Mouse (Mus musculus): ENCODE measurements around the gene Grin3b. TPM values are rescaled to one million over a fixed set of nuclear protein-coding genes. Genes with fewer than 3 reads are reported as not detected.

Gene Grin3b
- total RNA-seq, 2 experiments from 2014 or later = 0.12 to 0.21 TPM

DNA sequence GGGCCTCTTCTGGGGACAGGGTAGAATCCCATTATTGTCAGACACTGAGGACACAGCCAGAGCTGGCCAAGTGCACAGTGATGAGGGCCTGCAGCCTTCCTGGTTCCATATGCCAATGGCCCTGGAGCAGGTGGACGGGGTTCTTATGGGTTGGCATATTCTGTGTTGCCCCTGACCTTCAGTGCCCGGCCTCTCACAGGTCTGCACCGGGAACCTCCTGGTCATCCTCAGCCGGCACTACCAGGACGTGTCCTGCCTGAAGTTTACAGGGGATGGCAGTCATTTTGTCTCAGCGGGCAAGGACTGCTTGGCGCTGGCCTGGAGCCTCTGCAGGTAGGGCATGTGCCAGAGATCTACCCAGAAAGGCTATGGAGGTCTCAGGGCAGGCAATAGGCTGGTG, 5.8 kb upstream of the Grin3b start:
- DNase-seq (ENCODE audit: low spot score in 2 of 2) = no peak

DNA sequence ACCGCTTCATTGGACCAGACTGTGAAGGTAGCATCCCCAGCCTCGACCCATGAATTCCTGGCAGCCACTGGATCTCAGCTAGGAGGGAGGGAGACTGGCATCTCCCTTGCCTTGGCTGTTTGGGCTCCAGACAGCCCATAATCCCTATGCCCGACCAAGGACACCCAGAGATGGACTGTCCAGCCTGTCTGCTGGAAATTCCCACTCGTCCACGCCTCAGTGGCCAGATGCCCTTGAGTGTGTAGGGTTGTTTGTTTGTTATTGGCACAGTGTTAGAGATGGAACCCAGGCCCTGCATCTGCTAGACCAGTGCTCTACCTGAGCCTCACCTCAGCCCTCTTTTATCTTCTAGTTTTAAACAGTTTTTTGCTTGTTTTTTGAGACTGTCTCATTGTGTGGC, 5.2 kb upstream of the Grin3b start:
- DNase-seq (ENCODE audit: low spot score in 2 of 2) = no peak

DNA sequence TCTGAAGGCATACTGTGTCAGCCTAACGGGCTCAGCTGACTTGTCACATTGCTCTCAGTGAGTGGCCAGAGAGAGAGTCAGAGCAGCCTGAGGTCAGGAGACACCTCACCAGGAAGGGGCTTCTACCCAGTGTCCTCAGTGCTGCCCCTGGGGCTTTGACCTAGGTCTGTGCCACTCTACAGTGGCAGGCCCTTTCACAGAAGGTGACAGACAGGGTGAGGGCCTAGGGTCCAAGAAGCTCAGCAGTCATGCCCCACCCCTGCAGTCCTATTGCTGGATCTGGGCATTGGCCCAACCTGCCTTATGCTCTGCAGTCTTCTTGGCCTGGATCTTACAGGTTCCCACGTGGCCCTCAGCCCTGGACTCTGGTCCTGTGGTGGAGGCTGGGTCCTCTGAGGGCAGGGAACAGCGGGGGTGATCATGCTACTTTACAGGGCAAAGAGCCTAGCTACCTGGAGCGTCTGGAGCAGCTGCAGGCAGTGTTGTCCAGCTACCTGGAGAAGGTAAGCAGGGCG, 3.6 kb upstream of the Grin3b start:
- no peak for DNase-seq (ENCODE audit: low spot score in 2 of 2)

DNA sequence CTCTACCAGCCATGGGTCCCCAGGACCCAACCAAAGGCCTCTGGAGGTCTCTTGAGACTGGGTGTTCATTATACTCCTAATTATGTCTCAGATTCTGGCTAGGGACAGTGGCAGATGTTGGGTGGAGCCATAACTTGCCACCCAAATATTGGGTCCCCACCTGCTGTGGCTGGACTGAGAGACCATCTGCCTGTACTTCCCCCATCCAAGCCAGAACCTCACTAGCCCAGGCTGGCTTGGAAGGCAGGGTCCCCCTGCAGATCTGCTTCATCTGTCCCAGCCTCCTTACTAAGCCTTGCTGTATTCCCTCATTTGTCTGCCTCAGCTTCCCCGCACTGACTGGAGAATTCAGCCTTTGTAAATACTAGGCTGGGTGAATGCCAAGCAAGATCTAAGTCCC, 2.3 kb upstream of the Grin3b start:
- DNase-seq (ENCODE audit: low spot score in 2 of 2) = no peak

DNA sequence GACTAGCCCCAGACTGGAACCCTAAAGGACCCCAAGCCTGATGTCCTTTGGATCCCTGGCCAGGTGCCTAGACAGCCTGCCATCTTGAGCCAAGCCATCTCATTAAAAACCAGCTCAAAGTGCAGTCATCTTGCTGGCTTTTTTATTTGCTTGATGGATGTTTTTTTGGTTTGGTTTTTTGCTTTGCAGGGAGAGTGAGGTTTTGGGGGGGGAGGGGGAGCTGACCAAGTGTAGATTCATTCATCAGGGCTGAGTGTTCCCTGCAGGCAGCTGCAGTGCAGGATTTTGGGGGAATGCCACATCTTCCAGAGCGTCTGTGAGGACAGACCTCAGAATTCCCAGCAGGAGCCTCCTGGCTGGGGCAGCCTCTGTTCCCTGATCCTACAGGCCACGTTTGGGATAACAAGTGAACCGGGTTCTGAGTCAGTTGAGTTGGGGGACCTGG, 1.4 kb upstream of the Grin3b start:
- no peak for DNase-seq (ENCODE audit: low spot score in 2 of 2)

DNA sequence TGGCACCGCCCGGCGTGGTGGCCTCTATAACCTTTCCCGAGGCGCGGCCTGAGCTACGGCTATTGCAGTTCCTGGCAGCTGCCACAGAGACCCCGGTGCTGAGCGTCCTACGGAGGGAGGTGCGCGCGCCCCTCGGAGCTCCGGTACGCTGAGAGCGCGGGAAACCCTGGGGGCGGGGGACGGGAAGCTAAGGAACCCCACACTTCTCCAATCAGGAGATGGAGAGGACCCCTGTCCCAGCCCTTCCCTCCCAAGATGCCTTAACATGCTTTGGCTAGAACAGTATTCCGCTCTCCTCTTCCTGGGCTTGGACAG, 625 bp downstream of the Grin3b start:
- DNase-seq (ENCODE audit: low spot score in 2 of 2) = no peak

DNA sequence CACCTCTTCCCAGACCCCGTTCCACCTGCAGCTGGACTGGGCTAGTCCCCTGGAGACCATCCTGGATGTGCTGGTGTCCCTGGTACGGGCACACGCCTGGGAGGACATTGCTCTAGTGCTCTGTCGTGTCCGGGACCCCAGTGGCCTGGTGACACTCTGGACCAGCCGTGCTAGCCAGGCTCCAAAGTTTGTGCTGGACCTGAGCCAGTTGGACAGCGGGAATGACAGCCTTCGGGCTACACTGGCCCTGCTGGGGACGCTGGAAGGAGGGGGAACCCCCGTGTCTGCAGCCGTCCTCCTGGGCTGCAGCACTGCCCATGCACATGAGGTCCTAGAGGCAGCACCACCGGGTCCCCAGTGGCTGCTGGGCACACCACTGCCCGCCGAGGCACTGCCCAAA, 2.3 kb downstream of the Grin3b start:
- no peak for DNase-seq (ENCODE audit: low spot score in 2 of 2)

DNA sequence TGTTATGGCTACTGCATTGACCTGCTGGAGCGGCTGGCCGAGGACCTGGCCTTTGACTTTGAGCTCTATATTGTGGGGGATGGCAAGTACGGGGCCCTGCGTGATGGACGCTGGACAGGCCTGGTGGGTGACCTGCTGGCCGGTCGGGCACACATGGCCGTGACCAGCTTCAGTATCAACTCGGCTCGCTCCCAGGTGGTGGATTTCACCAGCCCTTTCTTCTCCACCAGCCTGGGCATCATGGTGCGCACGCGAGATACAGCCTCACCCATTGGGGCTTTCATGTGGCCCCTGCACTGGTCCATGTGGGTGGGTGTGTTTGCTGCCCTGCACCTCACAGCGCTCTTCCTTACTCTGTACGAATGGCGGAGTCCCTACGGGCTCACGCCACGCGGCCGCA, 3.6 kb downstream of the Grin3b start:
- DNase-seq (ENCODE audit: low spot score in 2 of 2) = no peak

DNA sequence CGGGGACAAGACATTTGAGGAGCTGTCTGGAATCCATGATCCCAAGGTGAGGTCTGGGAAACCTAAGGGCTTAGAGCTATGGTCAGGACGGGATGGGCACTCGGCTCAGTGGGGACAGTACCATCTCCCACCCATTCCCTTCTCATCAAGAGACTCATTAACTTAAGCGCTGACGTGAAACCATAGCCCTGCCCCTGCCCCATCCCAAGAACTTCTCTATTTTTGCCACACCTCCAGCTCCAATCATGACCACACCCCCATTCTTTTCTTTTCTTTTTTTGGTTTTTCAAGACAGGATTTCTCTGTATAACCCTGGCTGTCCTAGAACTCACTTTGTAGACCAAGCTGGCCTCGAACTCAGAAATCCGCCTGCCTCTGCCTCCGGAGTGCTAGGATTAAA, 4.2 kb downstream of the Grin3b start:
- DNase-seq (ENCODE audit: low spot score in 2 of 2) = no peak

DNA sequence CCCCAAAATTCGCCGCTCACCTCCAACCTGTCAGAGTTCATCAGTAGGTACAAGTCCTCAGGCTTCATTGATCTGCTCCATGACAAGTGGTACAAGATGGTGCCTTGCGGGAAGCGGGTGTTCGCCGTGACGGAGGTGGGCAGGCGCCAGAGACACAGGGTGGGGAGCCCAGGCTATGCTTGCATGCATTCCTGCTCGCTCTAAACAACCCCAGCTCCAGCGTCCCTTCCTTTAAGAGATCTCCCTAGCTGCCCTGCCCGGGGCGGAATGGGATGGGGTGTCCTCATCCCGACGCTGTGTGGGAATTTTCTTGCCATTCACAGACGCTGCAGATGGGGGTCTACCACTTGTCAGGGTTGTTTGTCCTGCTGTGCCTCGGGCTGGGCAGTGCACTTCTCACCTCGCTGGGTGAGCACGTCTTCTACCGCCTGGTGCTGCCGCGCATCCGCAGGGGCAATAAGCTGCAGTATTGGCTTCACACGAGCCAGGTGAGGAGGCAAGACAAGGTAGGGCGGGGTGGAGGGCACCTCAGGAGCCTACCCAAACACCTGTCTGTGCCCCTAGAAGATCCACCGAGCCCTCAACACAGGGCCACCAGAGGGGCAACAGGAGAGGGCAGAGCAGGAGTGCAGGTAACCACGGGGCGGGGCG, 5.7 kb downstream of the Grin3b start:
- DNase-seq (ENCODE audit: low spot score in 2 of 2) = no peak

DNA sequence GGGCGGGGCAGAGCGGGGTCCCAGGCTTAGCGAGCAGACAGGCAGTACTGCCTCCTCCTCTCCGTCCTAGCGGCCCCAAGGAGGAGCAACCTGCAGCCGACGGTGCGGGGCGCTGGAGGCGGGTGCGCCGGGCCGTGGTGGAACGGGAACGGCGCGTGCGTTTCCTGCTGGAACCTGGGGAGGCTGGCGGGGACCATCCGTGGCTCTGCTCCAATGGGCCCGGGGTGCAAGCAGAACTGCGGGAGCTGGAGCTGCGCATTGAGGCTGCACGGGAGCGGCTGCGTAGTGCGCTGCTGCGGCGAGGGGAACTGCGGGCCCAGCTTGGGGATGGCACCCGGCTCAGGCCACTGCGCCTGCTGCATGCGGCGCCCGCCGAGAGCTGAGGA, 6.2 kb downstream of the Grin3b start:
- no peak for DNase-seq (ENCODE audit: low spot score in 2 of 2)

DNA sequence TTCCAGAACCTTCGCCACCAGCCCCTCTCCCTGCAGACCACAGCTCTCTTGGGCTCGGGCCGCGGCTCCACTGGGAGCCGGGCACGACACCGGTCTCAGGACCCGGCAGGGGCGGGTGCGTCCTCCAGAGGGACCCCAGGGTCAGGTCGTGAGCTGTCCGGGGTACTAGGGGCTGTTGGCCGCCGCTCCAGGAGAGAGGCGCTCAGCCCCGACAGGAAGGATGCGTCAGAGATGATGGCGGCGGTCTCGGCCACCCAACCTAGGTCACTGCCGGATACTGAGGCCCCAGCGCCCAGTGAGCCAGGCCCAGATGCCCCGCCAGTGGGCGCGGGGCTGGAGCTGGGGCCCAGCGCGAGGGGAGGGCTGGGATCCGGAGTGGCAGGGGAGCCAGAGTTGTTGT, 6.8 kb downstream of the Grin3b start:
- DNase-seq (ENCODE audit: low spot score in 2 of 2) = no peak

DNA sequence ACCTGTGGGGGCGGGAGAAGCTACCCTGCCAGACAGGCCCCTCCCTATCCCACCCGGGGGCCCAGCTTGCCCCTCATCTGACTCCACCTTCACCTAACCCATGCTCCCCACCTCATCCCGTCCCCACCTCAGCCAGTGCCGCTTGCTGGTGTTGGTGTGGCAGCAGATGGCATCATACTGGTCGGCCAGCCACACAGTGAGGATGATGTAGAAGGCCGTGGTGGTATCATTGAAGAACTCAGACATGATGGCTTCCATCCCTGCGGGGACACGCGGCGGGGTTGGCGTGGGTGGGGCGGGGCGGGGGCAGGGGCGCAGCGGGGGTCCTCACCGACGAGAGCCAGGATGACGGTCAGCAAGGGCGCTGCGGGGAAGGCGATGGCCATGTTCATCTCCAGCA, 7.5 kb downstream of the Grin3b start:
- DNase-seq (ENCODE audit: low spot score in 2 of 2) = no peak

DNA sequence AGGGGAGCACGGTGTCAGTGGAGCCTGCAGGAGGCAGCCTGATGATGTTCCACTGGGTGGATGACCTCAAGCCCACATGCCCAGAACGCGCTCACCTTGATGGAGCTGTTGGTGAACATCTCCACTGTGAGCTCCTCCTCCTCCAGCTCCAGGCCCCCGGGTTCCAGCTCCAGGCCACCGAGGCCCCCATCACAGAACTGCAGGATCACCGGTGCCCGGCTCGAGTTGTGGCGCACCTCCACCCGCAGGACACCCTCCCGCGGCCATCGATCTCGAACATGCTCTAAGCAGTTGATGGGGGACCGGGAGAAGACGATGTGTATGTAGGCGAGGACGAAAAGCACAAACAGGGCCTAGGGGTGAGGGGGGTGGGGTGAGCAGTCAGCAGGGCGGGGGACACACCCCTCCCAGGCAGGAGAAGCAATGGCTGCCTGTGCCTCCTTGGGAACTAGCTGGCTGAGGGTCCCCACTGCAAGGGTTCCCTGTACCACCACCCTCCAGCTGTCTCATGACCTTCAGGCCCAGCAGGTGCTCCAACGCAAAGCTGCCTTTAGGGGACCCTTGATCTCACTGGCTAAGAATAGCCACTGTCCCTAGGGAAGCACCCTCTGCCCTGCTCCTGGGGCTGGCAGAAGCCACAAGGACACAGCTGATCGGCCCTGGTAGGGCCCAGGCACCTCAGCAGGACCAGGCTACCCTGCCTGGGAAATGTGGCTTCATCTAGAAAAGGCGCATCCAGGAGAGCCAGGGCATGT, 9.1 kb downstream of the Grin3b start:
- DNase-seq (ENCODE audit: low spot score in 2 of 2) = no peak

DNA sequence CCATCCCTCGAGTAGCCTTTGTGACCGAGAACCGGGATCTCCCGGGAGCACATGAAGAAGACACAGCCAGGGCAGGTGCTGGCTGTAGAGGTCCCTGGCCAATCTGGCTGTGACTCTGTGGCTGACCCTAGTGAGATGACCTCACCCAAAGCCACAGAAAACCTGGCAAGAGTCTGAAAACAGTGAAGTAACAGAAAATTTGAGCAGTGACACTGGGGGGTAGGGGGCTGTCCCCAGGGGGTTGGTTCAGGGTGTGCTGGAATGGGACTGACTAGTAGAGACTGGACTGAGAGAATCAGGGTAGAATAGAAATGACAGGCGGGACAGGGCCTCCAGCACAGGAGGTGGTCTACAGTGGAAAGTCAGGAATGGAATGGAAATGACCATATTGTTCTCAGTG, 12.7 kb downstream of the Grin3b start:
- no peak for DNase-seq (ENCODE audit: low spot score in 2 of 2)

DNA sequence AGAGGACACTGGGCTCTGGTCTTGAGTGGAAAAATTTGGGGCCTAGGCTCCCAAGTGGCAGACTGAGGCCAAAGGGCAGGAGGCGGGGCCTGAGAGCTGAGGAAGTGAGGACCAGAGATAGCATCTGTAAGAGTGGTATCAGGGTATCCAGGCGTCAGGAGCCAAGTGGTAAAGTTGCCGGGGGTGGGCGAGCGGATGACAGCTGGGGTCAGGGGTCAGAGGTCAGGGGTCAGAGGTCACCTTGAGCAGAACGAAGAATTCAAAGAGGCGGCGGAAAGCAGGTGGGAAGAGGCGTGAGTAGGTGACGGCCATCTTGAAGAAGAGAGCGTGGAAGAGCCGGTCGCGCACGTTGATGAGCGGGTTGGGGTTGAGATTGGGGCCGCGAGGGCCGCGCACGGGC, 13.2 kb downstream of the Grin3b start:
- peak; percentile 63 to 68 for DNase-seq (ENCODE audit: low spot score in 2 of 2)

DNA sequence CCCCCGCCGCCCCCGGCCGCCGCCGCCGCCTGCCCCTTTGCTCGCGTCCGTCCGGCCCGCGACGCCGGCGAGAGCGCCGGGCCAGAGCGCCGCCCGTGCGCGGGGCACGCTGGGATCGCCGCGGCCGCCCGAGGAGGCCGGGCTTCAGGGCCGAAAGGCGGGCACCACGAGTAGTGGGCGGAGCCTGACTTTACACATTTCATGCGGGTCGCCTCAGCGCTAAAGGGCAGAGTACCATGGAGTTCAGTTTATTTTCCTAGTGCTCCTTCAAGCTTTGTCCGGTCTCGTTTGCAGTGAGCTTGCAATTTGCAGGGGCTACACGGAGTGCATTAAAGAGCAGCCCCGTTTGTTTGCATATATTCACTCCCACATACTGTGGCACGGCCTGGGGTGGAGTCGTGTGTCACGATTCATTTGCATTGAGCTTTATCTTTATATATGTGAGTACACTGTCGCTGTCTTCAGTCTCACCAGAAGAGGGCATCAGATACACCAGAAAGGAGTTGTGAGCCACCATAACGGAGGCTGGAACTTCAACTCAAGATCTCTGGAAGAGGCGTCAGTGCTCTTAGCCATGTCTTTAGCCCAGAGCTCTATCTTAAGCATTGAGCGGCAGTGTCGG, 13.8 kb downstream of the Grin3b start, which contains the start of gene Tmem259:
Gene Tmem259, minus strand, starts transcription at position 136 of the 622 bp plus-strand sequence.
- DNase-seq (ENCODE audit: low spot score in 2 of 2) = peak; percentile 80 to 82

DNA sequence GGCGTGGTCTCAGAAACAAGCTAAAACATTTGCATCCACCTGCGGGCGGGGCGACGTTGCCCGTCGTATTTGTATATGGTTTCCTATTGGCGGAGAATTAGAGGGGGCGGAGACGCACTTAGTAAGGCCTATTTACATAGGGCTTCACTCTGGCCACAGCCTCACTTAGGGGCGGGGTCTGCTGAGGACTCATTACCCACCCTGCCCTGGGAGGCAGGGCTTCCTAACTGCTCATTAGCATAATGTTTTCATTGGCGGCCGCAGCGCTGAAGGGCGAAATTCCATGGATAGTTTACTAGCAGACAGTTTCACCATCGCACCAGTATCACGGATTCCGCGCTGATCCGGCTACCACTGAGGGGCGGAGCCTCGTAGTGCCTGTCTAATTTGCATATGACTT, 14.4 kb downstream of the Grin3b start:
- peak; percentile 96 to 98 for DNase-seq (ENCODE audit: low spot score in 2 of 2)

DNA sequence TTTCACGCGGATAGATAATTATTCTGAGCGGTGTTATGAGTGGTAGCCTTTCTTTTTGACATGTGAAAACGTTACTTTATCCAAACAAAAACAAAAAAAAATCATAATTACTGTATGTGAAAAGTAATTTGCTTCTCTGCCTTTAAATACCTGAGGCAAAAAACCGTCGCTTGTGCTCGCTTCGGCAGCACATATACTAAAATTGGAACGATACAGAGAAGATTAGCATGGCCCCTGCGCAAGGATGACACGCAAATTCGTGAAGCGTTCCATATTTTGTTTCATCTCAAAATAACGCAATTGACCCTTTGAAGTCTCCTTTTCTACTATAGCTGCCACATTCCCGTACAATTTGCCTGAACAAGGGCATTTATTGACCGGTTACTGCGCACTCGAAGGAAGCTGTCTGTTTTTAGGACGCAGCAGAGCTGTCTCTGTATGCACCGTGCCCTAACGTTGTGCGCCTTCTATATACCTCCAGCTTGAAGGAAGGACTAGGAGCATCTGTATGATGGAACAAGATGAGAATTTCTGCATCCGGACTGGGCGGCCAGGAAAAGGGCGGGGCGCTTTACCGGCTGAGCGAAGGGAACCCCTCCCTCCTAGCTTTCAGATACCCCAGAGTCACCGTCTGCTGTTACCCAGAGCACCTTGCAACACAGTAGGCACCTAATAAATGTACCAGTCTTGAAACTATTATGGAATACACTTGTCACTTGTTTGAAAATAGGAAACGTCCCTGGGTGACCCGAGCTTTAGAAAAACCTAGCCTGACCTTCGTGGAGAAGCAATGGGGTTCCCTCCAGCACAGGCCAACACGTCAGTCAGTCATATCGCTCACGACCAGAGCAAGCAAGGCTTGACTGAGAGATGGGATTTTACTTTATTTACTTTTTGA, 15.1 kb downstream of the Grin3b start:
- DNase-seq (ENCODE audit: low spot score in 2 of 2) = peak; percentile 67 to 74

DNA sequence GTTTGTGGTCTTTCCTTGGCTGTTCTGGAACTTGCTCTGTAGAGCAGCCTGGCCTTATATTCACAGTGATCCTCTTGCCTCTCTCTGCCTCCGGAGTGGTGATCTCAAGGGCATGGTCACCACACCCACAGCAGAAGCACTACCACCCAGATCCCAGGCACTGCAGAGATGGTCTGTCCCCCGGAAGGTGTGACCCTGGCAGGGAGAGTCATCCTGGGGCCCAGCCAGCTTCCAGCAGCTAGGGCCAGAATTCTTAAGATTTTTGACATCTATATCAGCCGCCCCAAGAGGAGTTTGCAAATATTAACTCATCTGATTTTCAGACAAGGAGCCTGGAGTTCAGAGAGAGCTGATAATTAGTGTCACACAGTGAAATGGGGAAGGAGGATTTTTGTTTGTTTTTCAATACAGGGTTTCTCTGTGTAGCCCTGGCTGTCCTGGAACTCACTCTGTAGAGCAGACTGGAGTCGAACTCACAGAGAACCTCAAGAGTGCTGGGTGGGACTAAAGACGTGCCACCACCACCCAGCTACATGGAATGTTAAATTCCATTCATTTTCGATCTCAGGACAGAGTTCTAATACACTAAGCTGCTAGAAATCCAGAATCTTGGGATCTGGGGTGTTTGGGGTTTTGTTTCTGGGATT, 15.8 kb downstream of the Grin3b start:
- DNase-seq (ENCODE audit: low spot score in 2 of 2) = no peak

DNA sequence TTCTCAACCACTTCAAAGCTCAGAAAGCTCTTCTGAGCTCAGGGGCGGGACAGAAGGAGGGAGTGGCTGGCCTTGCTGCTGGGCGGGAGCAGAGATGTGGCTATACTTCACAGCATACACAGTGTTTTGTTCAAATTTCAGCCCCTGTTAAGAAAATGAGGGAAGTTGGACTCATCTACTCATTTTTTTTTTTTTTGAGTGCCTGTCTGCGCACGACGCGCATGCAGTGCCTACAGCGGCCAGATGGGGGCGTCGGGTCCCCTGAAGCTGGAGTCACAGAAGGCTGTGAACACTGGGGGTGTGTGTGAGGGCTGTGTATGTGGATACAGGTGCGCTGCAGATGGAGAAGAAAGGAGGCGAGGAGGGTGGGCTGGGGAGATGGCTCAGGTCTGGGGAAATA, 16.4 kb downstream of the Grin3b start:
- DNase-seq (ENCODE audit: low spot score in 2 of 2) = peak; percentile 83

Data from layer of hippocampus, postnatal 14 days (tissue).